Mouse (Mus musculus) heart, adult 2 months (tissue): Measurements from ENCODE around the gene Kifc3.
A peak's percentile ranks its signal among the peaks of the same experiment; 100 is the strongest.

ENCODE experiments used
- CTCF ChIP-seq: fragments of 200-600 bp; IDR thresholded peaks from 2 replicates; pipeline ENCODE4 v1.8.1; 2022; ENCODE audit warnings: antibody characterized with exemption, mild to moderate bottlenecking, moderate library complexity
- EP300 ChIP-seq: fragments of 200-500 bp; IDR thresholded peaks from 2 replicates; pipeline ENCODE4 v1.6.1; 2011; ENCODE audit warnings: low read depth, low read length, control low read depth; ENCODE audit not compliant: insufficient read depth
- POLR2A ChIP-seq: fragments of 200-500 bp; IDR thresholded peaks from 2 replicates; pipeline ENCODE4 v1.6.1; 2011; ENCODE audit warnings: mild to moderate bottlenecking, low read depth, low read length, control low read depth; ENCODE audit not compliant: insufficient read depth

DNA sequence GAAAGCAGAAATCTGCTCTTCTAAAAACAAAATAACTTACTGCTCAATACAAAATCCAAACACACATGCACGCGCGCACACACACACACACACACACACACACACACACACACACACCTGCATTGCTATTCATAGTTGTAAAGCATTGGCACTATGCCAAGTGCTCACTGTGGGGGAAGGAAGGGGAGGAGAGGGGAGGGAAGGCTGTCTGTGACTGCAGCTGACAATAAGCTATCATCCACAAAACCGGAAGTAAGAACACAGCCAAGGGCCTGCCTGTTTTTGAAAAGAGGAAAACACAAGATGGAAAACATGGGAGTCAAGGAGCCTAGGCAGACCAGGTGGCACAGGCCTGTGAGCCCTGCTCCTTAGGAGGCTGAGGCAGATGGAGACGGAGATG, 42.6 kb upstream of the Kifc3 start:
- TF ChIP-seq EP300 (peak; percentile 98), POLR2A (peak; percentile 31; the same call in 1 of the 2 replicates), CTCF (no peak)
